Mouse (Mus musculus) erythroblast, adult 5-6 weeks (primary cell): ENCODE results near the gene Dab2ip. TPM values are rescaled to one million over a fixed set of nuclear protein-coding genes. Genes with fewer than 3 reads are reported as not detected.

ENCODE experiments used
- ATAC-seq: replicated peaks from 2 replicates; pipeline ENCODE4 v1.8.0; 2016; ENCODE audit warnings: moderate number of reproducible peaks, mild to moderate bottlenecking, moderate TSS enrichment, inconsistent platforms; ENCODE audit not compliant: poor library complexity, low FRiP score, severe bottlenecking
- total RNA-seq, 2 experiments: library from RNA; stranded (forward) in 1 of 2; stranded (reverse) in 1 of 2; fragments of 150-400 nt in 1 of 2; fragments of 200-764, 138-1000 nt in 1 of 2; gene quantifications; 2 replicates each; pipeline versions ENCODE4 v1.2.3 to v1.2.4; 2015 to 2017; ENCODE audit warnings: low replicate concordance in 2 of 2

The Dab2ip gene
- total RNA-seq, 2 experiments from 2014 or later: 0.19 to 2.2 TPM

DNA sequence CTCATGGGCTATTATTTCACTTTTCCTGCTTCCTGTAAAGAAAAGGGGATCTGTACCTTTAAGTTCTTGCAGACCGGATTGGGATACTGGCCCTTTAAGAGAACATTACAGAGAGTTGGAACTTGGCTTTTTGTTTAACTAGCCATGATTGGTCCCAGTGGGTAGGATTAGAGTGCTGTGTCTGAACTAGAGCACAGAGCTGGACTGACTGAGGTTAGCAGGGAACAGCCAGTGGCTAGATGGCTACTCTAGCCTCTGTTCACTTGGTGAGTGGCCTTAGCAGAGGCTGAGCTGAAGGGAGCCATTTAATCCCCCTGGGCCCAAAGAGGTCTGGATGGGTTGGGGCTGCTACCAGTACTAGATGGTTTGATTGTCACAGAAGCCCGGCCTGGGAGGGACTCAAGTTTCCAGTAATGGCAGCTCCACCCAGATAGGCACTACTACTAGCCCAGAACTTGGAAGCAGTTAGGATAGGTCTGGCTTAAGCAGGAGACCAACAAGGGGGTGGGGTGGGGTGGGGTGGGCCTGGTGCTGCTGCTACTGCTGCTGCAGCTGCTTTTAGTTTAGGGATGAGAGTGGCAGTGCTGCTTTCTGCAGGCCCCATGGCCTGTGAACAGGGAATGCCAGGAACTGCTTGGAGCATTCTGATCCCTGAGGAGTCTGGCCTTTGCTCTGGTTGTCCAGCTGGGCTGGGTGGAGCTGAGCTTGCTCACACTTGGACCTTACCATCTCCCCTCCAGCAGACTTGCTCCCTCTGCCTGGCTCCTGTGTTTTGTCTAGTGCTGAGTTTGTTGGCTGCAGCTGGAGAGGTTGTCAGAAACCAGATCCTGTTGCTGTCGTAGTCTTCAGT, 138.7 kb downstream of the Dab2ip start:
- ATAC-seq: no peak

DNA sequence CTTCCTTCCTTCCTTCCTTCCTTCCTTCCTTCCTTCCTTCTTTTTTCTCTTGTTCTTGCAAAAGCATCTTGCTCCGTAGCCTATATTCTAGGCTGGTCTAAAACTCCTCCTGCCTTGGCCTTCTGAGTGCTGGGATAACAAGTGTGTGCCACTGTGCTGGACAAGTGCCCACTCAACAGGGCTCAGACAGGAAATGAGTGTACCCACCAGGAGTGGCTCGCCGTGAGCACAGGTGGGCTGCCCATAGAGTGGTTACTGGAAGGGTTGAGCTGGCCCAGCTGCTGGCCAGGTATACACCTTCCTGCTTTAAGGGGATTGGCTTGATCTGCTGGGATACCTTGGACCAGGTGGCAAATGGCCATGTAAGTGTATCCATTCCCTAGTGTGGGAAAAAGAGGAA, 139.7 kb downstream of the Dab2ip start:
- ATAC-seq: no peak

DNA sequence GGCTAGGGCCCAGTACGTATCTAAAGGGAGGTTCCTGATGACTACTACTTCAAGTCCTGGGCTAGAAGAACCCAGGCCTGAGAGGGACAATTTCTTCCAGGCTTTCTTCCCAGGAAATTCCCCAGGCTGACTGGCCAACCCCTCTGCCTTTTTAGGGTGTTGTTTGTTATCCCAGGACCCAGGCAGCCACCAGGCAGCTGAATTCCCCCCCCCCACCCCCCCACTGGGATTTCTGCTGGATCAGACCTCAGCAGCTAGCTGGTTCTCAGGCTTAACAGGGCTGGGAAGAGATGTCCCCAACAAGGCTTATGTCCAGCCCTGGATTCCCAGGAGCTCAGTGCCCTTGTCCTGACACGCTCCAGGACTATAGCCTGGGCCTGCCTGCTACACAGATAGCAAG, 142.9 kb downstream of the Dab2ip start:
- ATAC-seq: no peak

DNA sequence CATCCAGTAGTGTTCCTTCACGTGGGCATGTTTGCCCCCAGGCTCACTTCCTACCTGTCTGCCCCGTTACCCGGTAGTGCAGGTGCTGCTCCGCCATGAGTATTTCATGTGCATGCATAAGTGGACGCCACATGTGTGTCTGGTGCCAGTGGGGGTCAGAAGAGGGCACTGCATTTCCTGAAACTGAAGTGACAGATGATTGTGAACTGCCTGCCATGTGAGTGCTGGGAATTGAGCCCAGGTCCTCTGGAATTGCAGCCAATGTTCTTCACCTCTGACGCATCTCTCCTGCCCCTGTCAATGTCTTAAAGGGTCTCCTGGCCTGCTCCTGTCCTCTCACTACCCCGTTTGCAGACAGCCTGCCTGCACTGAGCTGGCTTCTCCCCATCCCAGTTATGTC, 143.9 kb downstream of the Dab2ip start:
- ATAC-seq: no peak

DNA sequence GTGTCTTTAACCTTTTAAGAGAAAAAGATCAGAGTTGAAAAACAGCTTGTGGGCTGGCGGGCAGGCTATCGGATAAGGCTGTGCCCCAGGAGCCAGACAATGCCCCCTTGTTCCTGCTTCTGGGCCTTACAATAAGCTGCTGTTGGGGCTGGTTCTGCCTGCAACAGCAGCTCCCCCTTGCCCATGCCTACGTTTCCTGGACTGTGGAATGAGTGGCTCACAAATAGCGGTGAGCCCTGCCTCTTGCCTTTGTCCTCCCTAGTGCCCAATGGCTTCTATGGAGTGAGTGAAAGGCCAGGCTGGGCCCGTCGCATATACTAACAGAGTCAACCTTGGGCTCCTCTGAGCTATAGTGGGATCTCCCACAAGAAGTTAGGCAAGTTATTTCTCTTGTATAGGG, 144.5 kb downstream of the Dab2ip start:
- no peak for ATAC-seq

DNA sequence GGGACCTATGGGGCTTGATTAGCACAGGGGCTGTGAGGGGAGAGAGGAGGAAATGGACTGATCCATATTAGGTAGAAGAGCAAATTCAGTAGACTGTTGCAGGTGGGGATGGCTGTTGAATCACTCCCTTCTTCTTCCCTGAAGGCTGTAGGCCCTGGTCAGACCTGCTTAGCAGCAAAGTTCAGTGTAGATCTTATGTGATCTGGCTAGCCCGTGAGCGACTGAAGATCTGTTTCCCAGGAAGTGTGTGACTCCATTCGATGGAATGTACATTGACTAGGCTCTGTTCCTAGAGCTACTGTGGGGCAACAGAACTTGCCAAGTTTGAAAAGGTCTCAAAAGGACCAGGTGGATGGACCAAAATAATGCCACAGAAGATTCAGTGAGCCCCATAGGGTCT, 145.2 kb downstream of the Dab2ip start:
- no peak for ATAC-seq

DNA sequence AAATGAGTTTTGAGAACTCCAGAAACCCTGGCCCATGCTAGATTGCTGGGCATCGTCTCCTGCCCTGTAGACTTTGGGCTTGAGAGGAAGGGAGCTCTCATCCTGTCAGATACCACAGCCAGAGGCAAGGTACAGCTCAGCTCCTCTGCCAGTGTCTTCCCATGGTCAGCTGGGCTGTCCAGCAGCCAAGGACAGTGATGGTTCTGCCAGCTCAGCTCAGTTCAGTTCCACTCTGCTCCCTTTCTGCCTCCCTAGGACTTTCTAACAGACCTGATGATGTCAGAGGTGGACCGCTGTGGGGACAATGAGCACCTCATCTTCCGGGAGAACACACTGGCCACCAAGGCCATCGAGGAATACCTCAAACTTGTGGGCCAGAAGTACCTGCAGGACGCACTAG, 154.5 kb downstream of the Dab2ip start:
- ATAC-seq: no peak

DNA sequence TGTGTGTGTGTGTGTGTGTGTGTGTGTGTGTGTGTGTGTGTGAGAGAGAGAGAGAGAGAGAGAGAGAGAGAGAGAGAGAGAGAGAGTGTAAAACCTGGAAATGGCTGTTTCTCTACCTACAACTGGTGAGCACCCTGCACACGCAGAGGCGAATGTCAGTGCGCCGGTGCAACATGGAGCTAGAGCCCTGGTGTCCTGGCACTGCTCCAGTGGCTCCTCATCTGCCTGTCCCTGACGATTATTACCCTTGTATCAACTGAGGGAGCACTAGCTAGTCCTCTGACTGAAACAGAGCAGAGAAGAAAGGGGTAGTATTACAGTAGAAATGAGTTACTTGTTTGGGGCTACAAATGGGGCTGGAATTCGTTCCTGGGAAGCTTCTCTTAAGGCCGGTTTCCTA, 155.4 kb downstream of the Dab2ip start:
- ATAC-seq: no peak

DNA sequence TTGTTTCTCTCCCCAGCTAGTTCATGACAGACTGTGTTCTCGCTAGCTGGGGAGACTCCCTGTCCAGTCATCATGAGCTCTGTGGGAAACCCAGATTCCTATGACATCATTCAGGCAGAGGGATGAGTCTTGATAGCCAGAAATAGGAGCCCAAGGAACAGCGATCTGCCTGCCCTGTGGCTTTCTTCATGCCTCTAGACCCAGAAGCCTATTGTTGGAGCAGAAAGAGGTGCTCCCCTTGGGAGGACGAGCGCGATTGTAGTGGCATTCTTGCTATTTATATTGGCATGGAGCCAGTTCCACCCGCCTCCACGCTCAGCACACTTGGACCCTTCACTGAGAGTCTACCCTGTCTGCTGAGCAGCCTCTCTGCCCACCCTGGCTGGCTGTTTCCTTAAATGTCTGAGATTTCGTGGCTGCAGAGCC, 156.7 kb downstream of the Dab2ip start:
- ATAC-seq: no peak

DNA sequence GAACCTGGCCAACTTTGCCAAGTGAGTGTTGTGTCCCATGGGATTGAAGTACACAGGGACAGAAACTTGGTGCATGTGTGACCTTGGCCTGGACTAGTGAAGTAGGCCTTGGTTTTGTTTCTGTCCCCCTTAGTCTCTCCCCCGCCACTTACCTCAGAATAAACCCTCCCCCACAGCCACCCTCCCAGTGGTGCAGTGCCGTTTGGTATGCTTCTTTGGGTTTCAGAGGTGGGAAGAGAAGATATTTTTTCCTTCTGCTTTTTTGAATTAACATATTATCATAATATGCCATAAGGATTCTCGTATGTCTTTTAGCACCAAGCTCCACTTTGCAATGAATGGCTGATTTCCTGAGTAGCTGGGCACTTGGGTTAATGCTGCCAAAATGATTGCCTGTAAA, 157.4 kb downstream of the Dab2ip start:
- ATAC-seq: no peak

DNA sequence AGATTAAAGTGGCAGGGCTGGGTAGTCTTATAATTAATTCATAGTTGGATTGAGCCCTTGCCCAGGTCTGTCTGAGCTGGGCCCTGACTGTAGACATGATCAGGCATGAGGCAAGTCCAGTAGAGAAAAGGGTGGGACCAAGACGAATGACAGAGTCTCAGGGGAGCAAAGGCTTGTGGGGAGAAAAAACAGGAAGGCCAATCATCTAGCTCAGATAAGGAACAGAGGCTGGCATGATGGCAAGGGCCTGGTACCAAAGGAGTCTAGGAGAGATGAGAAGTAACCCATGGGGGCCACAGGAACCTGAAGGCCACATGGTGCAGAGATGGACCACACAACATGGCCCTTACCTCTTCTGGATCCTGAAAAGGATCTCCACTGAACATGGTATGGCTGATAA, 158.1 kb downstream of the Dab2ip start:
- no peak for ATAC-seq

DNA sequence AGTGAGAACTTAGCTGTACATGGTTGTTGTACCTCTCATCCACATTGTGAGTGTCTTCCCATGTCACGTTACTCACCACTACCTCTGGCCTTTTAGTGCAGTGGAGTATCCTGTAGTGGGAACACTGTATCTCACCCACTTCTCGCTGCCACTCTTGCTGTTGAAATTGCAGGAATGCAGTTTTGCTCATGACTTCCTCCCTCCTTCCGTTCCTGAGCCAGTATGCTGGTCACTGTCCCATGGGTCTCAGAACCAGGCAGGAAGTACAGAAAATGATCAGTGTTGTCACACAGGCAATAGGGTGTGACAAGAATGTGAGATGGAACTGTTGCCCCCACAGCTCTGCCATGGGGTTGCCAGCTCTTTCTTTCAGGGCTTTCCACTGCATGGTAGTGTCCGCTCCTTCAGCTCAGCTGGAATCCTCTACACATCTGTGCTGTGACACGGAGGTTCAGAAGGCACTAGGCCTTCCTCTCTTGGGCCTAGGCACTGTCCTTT, 160.0 kb downstream of the Dab2ip start:
- no peak for ATAC-seq

DNA sequence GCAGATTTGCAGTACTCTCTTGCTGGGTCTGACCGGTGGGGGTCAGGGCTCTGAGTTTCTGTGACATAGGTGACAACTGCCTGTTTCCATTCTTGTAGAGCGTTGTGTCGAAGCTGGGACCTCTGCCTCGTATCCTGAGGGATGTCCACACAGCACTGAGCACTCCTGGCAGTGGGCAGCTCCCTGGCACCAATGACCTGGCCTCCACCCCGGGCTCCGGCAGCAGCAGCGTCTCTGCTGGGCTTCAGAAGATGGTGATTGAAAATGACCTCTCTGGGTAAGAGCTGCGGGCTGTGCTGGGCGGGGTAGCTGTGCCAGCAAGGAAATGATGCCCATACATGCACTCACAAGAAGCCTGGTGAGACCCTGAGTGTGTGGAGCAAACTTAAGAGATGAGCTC, 160.6 kb downstream of the Dab2ip start:
- no peak for ATAC-seq

DNA sequence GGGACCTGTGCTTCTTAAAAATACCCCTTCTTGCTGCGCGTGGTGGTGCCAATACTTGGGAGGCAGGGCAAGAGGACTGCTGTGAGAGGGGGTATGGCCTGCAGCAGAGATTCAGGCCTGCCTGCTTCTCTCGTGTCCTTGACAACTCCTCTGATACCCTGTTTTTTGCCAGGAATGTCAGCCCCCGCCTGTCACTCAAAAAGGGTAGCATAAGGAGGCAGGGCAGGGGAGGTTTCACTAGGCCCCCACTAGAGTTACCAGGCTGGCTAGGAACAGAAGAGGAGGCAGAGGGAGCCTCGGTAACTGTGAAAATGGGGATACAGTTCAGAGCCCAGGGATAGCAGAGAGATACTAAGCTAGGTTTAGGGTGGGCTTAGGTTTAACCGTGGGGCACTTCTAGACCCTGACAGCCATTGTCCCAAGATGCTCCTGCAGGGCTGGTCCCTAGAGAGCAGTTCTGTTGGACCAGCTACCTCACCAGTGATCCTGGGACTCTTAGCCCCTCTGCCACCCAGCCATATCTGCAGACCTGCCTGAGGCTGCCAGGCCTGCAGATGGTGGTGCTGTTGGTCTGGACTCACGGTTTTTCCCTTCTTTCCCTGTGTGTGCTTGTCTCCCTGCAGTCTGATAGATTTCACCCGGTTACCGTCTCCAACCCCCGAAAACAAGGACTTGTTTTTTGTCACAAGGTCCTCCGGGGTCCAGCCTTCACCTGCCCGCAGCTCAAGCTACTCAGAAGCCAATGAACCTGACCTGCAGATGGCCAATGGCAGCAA, 161.4 kb downstream of the Dab2ip start:
- ATAC-seq: no peak

DNA sequence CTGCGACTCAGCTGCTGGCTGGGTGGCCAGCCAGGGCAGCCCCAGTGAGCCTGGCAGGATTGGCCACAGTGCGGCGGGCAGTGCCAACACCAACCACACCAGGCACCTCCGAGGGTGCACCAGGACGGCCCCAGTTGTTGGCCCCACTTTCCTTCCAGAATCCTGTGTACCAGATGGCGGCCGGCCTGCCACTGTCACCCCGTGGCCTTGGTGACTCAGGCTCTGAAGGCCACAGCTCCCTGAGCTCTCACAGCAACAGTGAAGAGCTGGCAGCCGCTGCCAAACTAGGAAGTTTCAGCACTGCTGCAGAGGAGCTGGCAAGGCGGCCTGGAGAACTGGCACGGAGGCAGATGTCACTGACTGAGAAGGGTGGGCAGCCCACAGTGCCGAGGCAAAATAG, 162.0 kb downstream of the Dab2ip start:
- no peak for ATAC-seq

DNA sequence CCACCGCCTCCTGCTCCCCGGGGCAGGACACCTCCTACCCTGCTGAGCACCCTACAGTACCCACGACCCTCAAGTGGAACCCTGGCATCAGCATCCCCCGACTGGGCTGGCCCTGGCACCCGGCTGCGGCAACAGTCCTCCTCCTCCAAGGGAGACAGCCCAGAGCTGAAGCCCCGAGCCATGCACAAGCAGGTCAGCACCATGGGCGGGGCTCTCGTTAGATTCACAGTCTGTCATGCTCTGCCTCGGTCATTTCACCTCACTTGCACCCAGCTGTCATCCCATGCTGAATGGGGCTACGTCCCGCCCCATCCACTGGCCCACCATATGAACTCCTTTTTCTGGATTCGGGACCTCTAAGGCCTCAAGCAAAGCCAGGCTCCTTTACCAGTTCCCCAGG, 162.5 kb downstream of the Dab2ip start:
- no peak for ATAC-seq

DNA sequence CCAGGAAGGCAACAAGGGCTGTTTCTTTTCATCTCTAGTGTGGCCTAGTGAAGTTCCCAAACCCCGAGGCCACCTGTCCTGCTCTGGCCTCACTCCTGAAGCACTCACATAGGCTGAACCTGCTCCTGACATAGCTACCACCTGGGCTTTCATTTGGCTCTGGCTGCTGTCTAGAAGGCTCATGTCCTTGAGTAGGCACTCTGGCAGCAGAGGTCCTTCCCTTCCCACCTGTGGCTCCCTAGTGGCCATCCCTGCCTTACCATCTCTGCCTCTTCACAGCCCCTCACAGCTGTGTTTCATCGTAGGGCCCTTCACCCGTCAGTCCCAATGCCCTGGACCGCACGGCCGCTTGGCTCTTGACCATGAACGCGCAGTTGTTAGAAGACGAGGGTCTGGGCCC, 162.9 kb downstream of the Dab2ip start:
- no peak for ATAC-seq

DNA sequence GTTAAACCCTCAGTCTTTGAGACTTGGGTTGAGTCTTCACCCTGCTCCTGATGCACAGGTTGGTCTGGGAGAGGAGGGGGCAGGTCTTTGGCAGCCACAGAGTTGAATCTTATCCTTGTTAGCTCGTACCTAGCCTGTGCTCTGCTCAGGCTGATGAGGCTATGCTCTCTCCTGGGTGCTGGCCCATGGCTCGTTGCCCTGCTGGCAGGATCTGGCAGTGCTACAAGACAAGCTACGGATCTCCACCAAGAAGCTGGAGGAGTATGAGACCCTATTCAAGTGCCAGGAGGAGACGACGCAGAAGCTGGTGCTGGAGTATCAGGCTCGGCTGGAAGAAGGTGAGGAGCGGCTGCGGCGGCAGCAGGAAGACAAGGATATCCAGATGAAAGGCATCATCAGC, 164.8 kb downstream of the Dab2ip start:
- ATAC-seq: no peak

DNA sequence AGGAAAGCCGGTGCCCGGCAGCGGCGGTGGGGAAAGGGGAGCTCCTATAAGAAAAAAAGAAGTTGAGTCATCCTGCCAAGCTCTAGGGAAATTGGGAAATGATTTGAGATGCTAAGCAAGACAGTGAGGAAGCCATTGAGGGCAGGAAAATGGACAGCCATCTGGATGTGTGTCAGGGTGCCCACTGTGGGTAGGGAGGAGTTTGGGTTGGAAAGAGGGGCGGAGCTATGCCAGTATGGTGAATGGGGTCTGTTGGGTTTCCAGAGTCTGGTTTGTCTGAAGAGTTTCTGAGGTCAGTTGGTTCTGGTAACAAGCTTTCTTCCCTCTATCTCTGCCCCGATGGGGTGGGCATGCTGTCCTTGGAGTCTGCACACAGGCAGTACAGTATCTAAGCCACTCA, 165.2 kb downstream of the Dab2ip start:
- ATAC-seq: no peak

DNA sequence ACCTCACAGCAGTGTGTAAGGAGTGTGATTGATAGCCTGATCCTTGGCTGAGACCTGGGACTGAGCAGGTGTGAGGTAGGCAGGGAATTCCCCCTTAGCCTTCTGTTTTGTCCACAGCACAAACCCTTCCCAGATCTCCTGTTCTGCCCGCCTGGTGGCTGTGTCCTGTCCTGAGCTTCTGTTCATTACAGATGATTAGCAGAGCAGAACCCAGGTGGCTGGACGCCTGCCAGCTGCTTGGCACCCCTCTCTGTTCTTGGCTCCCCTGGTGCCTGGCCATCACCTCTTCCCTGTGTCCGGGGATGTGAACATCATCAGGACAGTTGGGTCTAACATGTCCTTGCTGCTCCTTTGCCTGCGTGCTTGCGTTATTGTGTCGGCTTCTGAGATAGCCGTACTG, 165.6 kb downstream of the Dab2ip start:
- ATAC-seq: no peak

DNA sequence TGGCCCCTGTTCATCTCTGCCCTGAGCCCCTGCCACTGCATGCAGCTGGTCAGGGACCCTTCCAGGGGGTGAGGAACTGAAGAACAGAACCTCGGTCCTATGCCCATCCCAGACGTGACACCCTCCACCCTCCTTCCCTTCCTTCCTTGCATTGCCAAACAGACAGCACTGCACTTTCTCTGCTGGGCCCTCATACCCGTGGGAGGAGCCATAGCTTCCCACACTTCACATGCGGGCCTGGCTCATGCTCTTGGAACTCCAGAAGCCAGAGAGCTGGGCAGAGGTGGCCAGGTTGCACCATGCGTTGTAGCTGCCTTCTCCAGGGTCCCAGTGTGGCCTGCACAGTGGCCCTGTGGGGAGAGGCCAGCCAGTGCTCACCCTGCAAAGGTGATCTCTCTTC, 170.6 kb downstream of the Dab2ip start:
- no peak for ATAC-seq
